Mouse (Mus musculus) erythroblast, embryonic 14.5 days (primary cell): ENCODE measurements at regions not wholly inside any gene's neighbourhood (a gene's known extent, or its start where the extent isn't known, plus 50 kb on each side); places are given as distances from the start of the nearest gene placed in this dataset.

ENCODE experiments used
- GATA1 ChIP-seq: IDR thresholded peaks from 2 replicates; pipeline ENCODE4 v1.6.1; 2012; ENCODE audit warnings: low read length, inconsistent platforms, mixed read lengths
- TAL1 ChIP-seq: IDR thresholded peaks from 3 replicates; pipeline ENCODE4 v1.6.1; 2012; ENCODE audit warnings: low read length, inconsistent platforms, mixed read lengths

GRCm38 (mm10) chr16:76499686-76500400, 126.2 kb upstream of the Nrip1 start:
- TF ChIP-seq TAL1 (no peak), GATA1 (no peak)
